Mouse (Mus musculus) CH12.LX (cell line): ENCODE results near the gene Tcf7l1. TPM values are rescaled to one million over a fixed set of nuclear protein-coding genes. Genes with fewer than 3 reads are reported as not detected.

ENCODE experiments used
- DNase-seq: peaks from one replicate; pipeline ENCODE4 v3.0.0-alpha.2; 2013; ENCODE audit errors: extremely low read depth
- H3K27ac ChIP-seq: 2 replicates; pipeline ENCODE4 v1.5.1; 2012; ENCODE audit warnings: low read depth, mild to moderate bottlenecking, control low read depth, moderate library complexity; ENCODE audit not compliant: insufficient read depth
- H3K27me3 ChIP-seq: replicated peaks from 2 replicates; pipeline ENCODE3; 2012; ENCODE audit warnings: inconsistent platforms
- H3K36me3 ChIP-seq, 2 experiments: replicated peaks in 1 of 2; 2 replicates each; pipeline versions ENCODE3 to v1.6.1; 2012; ENCODE audit warnings: inconsistent platforms in 1 of 2, low read length in 1 of 2, mild to moderate bottlenecking in 1 of 2, mixed read lengths in 1 of 2, moderate library complexity in 1 of 2; ENCODE audit not compliant: control insufficient read depth in 1 of 2, insufficient read depth in 1 of 2
- H3K4me1 ChIP-seq, 2 experiments: 2 replicates each; pipeline ENCODE4 v1.6.1; 2012; ENCODE audit warnings: inconsistent platforms in 1 of 2, moderate library complexity in 1 of 2; ENCODE audit not compliant: insufficient read depth in 2 of 2, control insufficient read depth in 1 of 2
- H3K4me2 ChIP-seq: 2 replicates; pipeline ENCODE4 v1.6.1; 2012; ENCODE audit warnings: low read depth, mild to moderate bottlenecking, control low read depth; ENCODE audit not compliant: poor library complexity, insufficient read depth, severe bottlenecking
- H3K4me3 ChIP-seq, 3 experiments: fragments of 150-350 bp in 1 of 3; sonication (generic) in 1 of 3; replicated peaks in 1 of 3; 2 replicates each; pipeline versions ENCODE3 to v1.5.1; 2011 to 2012; ENCODE audit warnings: low read depth in 2 of 3, low read length in 2 of 3, mild to moderate bottlenecking in 2 of 3, moderate library complexity in 2 of 3, control low read depth in 1 of 3, improper control_type of control experiment in 1 of 3, inconsistent platforms in 1 of 3, mixed read lengths in 1 of 3; ENCODE audit not compliant: poor library complexity in 1 of 3
- H3K79me2 ChIP-seq: replicated peaks from 2 replicates; pipeline ENCODE4 v1.6.1; 2012; ENCODE audit warnings: mild to moderate bottlenecking, moderate library complexity; ENCODE audit not compliant: control insufficient read depth, poor library complexity, insufficient read depth, severe bottlenecking; ENCODE audit errors: extremely low read depth
- H3K9ac ChIP-seq: 2 replicates; pipeline ENCODE4 v1.6.1; 2012; ENCODE audit warnings: low read depth, mild to moderate bottlenecking, control low read depth, moderate library complexity; ENCODE audit not compliant: insufficient read depth
- H3K9me3 ChIP-seq: replicated peaks from 2 replicates; pipeline ENCODE3; 2012; ENCODE audit warnings: low read length, inconsistent platforms, mixed read lengths
- CTCF ChIP-seq, 2 experiments: IDR thresholded peaks in 1 of 2; conservative IDR thresholded peaks in 1 of 2; 2 replicates each; pipeline ENCODE4 v1.5.1; 2011 to 2012; ENCODE audit warnings: low read depth in 2 of 2, low read length in 2 of 2, improper control_type of control experiment in 1 of 2, inconsistent platforms in 1 of 2, mild to moderate bottlenecking in 1 of 2, moderate library complexity in 1 of 2
- GABPA ChIP-seq: IDR thresholded peaks from 2 replicates; pipeline ENCODE4 v1.6.1; 2012; ENCODE audit warnings: low read depth, low read length, improper control_type of control experiment, inconsistent platforms; ENCODE audit not compliant: insufficient replicate concordance
- HCFC1 ChIP-seq: IDR thresholded peaks from 2 replicates; pipeline ENCODE4 v1.6.1; 2012; ENCODE audit warnings: low read depth, mild to moderate bottlenecking, inconsistent platforms, low read length, improper control_type of control experiment
- JUN ChIP-seq: IDR thresholded peaks from 2 replicates; pipeline ENCODE4 v1.6.1; 2011; ENCODE audit warnings: low read depth, mild to moderate bottlenecking, low read length, improper control_type of control experiment, moderate library complexity; ENCODE audit not compliant: insufficient read depth
- JUND ChIP-seq: conservative IDR thresholded peaks from 2 replicates; pipeline ENCODE4 v1.6.1; 2011; ENCODE audit warnings: low read depth, low read length, improper control_type of control experiment
- MAX ChIP-seq: IDR thresholded peaks from 2 replicates; pipeline ENCODE4 v1.6.1; 2011; ENCODE audit warnings: low read length, improper control_type of control experiment
- MXI1 ChIP-seq: IDR thresholded peaks from 2 replicates; pipeline ENCODE4 v1.6.1; 2011; ENCODE audit warnings: mild to moderate bottlenecking, low read depth, low read length, improper control_type of control experiment
- MYC ChIP-seq: IDR thresholded peaks from 2 replicates; pipeline ENCODE4 v1.6.1; 2011; ENCODE audit warnings: low read depth, mild to moderate bottlenecking, improper control_type of control experiment, low read length
- NRF1 ChIP-seq: IDR thresholded peaks from 2 replicates; pipeline ENCODE4 v1.6.1; 2014; ENCODE audit warnings: low read depth, mild to moderate bottlenecking, inconsistent platforms, low read length, improper control_type of control experiment, moderate library complexity
- POLR2A ChIP-seq: IDR thresholded peaks from 2 replicates; pipeline ENCODE4 v1.6.1; 2011; ENCODE audit warnings: low read depth, mild to moderate bottlenecking, improper control_type of control experiment, low read length
- POLR2AphosphoS2 ChIP-seq: IDR thresholded peaks from 2 replicates; pipeline ENCODE4 v1.6.1; 2011; ENCODE audit warnings: low read depth, low read length, improper control_type of control experiment
- RAD21 ChIP-seq: IDR thresholded peaks from 2 replicates; pipeline ENCODE4 v1.6.1; 2011; ENCODE audit warnings: low read depth, mild to moderate bottlenecking, low read length, improper control_type of control experiment, moderate library complexity
- RCOR1 ChIP-seq: conservative IDR thresholded peaks from 2 replicates; pipeline ENCODE4 v1.6.1; 2012; ENCODE audit warnings: low read depth, mild to moderate bottlenecking, inconsistent platforms, low read length, improper control_type of control experiment
- SIN3A ChIP-seq: IDR thresholded peaks from 2 replicates; pipeline ENCODE4 v1.6.1; 2012; ENCODE audit warnings: low read length, improper control_type of control experiment, inconsistent platforms
- TBP ChIP-seq: conservative IDR thresholded peaks from 2 replicates; pipeline ENCODE4 v1.6.1; 2011; ENCODE audit warnings: low read depth, low read length, improper control_type of control experiment
- TCF12 ChIP-seq: IDR thresholded peaks from 2 replicates; pipeline ENCODE4 v1.6.1; 2014; ENCODE audit warnings: low read depth, mild to moderate bottlenecking, inconsistent platforms, low read length, improper control_type of control experiment
- ZC3H11A ChIP-seq: IDR thresholded peaks from 2 replicates; pipeline ENCODE4 v1.6.1; 2012; ENCODE audit warnings: low read depth, mild to moderate bottlenecking, inconsistent platforms, low read length, improper control_type of control experiment
- ZKSCAN1 ChIP-seq: IDR thresholded peaks from 2 replicates; pipeline ENCODE4 v1.6.1; 2012; ENCODE audit warnings: low read depth, inconsistent platforms, low read length, improper control_type of control experiment, borderline replicate concordance
- dilution Hi-C: fragments of 300-500 bp; cut with MboI; formaldehyde crosslinking; loops from 2 replicates; pipeline ENCODE4 v1.14.3; 2020; ENCODE audit warnings: low sequenced_read_pairs; ENCODE audit not compliant: extremely low pct_unique_long_range_greater_than_20kb, extremely low pct_ligation_motif_present
- in situ Hi-C: fragments of 300-500 bp; cut with MboI; formaldehyde crosslinking; loops from 3 replicates; pipeline ENCODE4 v1.14.3; 2019; ENCODE audit warnings: low sequenced_read_pairs, low pct_ligation_motif_present, low pct_unique_long_range_greater_than_20kb, mixed read lengths
- polyA plus RNA-seq: library from polyadenylated mRNA; unstranded; fragments of >175 nt; gene quantifications from 2 replicates; pipeline ENCODE4 v1.2.1, GENCODE M21; 2012; ENCODE audit warnings: low read depth; ENCODE audit not compliant: insufficient read length
- total RNA-seq, 2 experiments: library from RNA; depleted of rRNA; stranded (reverse); fragments of 300-350 nt in 1 of 2; fragments of >200 nt in 1 of 2; gene quantifications; 2 replicates each; pipeline ENCODE4 v1.2.3; 2012 to 2014

The Tcf7l1 gene
- total and polyA plus RNA-seq, 3 experiments, result 0.13 to 9.9 (median 0.47) TPM

GRCm38 (mm10) chr6:72626391-72626790, 162.7 kb downstream of the Tcf7l1 start:
- dilution Hi-C loops (no loop called here), in situ Hi-C loops (no loop called here)
- TF ChIP-seq NRF1, result no peak
- H3K79me2 ChIP-seq, result no peaks in the 10 kb centered on the region
- H3K4me2 ChIP-seq, result no peak overlapping the region
- no peak overlapping the region for H3K27ac ChIP-seq
- no peaks in the 10 kb centered on the region for H3K9me3 ChIP-seq
- peaks cover 5 to 36% of the 10 kb centered on the region in 2 experiments for H3K4me1 ChIP-seq
- H3K4me3 ChIP-seq, result no peak overlapping the region
- H3K27me3 ChIP-seq, result no peaks in the 10 kb centered on the region
- no peak overlapping the region for H3K9ac ChIP-seq
- peaks cover 0 to 23% of the 10 kb centered on the region in 2 experiments for H3K36me3 ChIP-seq
- no peak for DNase-seq

GRCm38 (mm10) chr6:72623661-72624402, 165.2 kb downstream of the Tcf7l1 start:
- dilution Hi-C loops, result no loop called here
- Histone ChIP-seq H3K27me3 (no peaks in the 10 kb centered on the region), H3K4me2 (no peak overlapping the region), H3K9ac (no peak overlapping the region), H3K79me2 (no peaks in the 10 kb centered on the region), H3K36me3 (peaks cover 0 to 23% of the 10 kb centered on the region in 2 experiments), H3K4me1 (peaks cover 2 to 12% of the 10 kb centered on the region in 2 experiments; a peak in 3 of 4 replicates), H3K4me3 (no peak overlapping the region), H3K9me3 (no peaks in the 10 kb centered on the region), H3K27ac (no peak overlapping the region)
- no peak for TF ChIP-seq JUND
- no peak for TF ChIP-seq RAD21
- no peak for TF ChIP-seq TCF12
- no peak for TF ChIP-seq TBP
- no peak for TF ChIP-seq POLR2AphosphoS2
- no peak for TF ChIP-seq SIN3A
- in situ Hi-C loops, result no loop called here
- DNase-seq, result no peak

- no peak for DNase-seq
- H3K4me2 ChIP-seq, result no peak overlapping the region
- no peak overlapping the region for H3K27ac ChIP-seq
- no peak overlapping the region for H3K9ac ChIP-seq
- no peaks in the 10 kb centered on the region for H3K9me3 ChIP-seq
- H3K27me3 ChIP-seq, result no peaks in the 10 kb centered on the region
- TF ChIP-seq POLR2A, result no peak
- TF ChIP-seq RCOR1, result no peak
- TF ChIP-seq GABPA, result no peak
- no peak for TF ChIP-seq MAX
- TF ChIP-seq MXI1, result no peak
- TF ChIP-seq JUND, result no peak
- no peak for TF ChIP-seq RAD21
- no peak for TF ChIP-seq JUN
- TF ChIP-seq ZKSCAN1, result no peak
- no peak for TF ChIP-seq POLR2AphosphoS2
- no peak for TF ChIP-seq MYC
- no peak for TF ChIP-seq SIN3A
- no peak for TF ChIP-seq CTCF (conservative IDR thresholded peaks at IDR 0.05 in 1 of 2, IDR thresholded peaks at IDR 0.05 in 1 of 2; ENCODE audit: low read depth in 2 of 2, low read length in 2 of 2)
- no peak for TF ChIP-seq HCFC1
- no peak for TF ChIP-seq TBP
- no peak for TF ChIP-seq ZC3H11A
- no peaks in the 10 kb centered on the region for H3K79me2 ChIP-seq
- H3K4me3 ChIP-seq, result no peak overlapping the region
- peaks cover 0 to 23% of the 10 kb centered on the region in 2 experiments for H3K36me3 ChIP-seq
- dilution Hi-C loops (no loop called here), in situ Hi-C loops (no loop called here)
- H3K4me1 ChIP-seq, result peaks cover 2 to 12% of the 10 kb centered on the region in 2 experiments; a peak in 2 of 4 replicates
Observed at GRCm38 (mm10) chr6:72622917-72623316, 166.1 kb downstream of the Tcf7l1 start.
